Mouse (Mus musculus): ENCODE data around the gene Pip5kl1.

Pip5kl1 gene

DNA sequence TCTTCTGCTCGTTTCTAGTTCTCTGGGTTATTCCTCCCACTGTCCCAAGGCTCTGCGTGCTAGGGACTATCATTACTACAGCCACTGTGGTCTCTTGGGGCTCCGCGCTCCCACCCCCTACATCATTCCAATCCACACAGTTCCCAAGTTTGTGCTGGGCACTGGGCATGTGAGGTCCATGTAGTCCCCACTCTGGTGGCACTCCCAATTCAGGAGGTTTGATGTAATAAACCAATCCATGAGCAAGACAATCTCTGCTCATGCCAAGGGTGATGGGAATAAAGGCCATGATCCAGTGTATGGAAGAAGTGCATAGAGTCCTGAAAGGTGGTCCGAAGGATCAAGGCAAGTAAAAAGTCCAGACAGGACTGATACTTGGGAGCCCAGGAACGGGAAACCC, at the start of gene Pip5kl1:
TSS of gene Pip5kl1 (plus strand) at position 301 of the 400 bp plus-strand sequence.
- in situ Hi-C loops (cut with MboI, MseI) = no loop called here

DNA sequence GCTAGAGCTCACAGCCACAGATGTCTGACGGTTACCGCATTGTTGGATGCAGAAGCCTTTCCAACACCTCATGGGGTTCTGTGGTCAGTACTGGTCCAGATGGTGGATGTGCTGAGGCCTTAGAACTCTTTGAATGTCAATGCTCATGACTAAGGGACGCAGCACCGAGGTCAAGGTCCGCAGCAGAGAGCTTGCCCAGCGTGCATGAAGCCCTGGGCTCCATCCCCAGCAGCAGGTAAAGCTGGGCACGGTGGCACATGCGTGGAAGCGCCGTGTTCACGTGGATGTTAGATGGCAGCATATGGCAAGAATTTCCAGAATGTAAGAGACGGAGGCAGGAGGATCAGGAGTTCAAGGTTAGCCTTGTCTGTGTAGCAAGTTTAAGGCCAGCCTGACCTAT, 48.8 kb upstream of the Pip5kl1 start:
- in situ Hi-C loops (cut with MboI, MseI) = no loop called here

DNA sequence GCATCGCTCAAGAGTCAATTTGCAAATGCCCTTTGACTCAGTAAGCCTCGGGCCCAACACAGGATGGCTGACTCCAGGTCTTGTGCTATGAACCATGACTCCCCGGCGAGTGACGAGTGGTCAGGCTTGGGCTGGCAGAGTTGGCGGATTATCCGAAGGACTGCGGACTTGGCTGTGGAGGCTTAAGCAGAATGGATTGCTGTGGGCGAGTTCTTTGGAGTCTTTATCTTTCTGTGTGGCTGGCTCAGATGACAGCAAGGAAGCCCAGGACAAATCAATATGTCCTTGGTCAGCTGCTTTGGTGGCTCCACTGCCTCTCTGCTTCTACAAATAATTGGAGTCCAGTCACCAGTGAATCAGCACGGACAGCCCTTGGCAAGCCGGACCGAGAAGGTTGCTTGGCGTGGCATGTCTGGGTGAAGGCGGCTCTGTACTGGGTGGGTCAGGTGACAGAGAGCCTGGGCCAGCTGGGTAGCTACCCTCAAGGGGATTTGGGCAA, 47.1 kb upstream of the Pip5kl1 start:
- in situ Hi-C loops (cut with MboI, MseI) = no loop called here

DNA sequence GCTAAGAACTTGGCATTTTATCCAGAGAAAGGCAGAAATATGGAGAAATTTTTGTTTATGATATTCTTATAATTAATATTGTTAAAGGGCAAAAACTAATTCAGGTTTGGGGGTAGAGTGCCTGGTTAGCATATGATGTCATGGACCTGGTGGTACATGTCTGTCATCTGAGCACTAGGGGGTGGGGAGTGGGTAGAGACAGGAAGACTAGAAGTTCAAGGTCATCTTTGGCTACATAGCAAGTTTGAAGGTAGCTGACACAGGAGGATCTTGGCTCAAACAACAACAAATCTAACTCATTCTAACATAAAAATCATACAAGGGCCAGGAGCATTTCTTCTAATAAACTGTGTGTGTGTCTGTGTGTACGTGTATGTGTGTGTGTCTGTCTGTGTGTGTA, 46.3 kb upstream of the Pip5kl1 start:
- in situ Hi-C loops (cut with MboI, MseI) = no loop called here

DNA sequence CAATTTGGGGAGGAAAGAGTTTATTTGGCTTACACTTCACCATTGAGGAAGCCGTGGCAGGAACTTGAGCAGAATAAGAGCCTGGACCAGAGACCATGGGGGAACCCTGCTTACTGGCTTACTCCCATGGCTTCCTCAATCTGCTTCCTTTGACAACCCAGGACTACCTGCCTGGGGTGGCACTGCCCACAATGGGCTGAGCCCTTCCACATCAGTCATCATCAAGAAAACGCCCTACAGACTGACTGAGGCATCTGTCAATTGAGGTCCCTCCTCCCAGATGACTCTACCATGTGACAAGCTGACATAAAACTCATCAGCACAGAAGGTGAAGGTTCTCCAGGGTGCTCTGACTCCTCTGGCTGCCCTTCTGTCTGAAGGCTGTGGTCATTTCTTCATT, 44.1 kb upstream of the Pip5kl1 start:
- in situ Hi-C loops (cut with MboI, MseI) = no loop called here

DNA sequence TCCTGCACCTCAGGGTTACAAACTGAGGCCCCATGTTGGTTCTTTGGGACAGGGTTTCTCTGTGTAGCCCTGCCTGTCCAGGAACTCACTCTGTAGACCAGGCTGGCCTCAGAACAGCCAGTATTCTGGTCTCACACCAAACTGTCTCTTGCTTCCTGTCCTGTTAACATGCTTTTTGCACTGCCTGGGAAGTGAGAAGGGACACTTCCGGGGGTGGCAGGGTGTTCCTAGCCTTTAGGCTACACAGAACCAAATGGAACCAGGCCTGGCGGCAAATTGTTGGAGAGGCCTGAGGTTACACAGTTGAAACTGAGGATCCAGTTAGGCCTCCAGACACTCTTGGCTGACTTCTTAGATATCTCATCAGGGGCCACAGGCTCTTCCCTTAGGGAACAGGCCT, 41.4 kb upstream of the Pip5kl1 start:
- in situ Hi-C loops (cut with MboI, MseI) = no loop called here

DNA sequence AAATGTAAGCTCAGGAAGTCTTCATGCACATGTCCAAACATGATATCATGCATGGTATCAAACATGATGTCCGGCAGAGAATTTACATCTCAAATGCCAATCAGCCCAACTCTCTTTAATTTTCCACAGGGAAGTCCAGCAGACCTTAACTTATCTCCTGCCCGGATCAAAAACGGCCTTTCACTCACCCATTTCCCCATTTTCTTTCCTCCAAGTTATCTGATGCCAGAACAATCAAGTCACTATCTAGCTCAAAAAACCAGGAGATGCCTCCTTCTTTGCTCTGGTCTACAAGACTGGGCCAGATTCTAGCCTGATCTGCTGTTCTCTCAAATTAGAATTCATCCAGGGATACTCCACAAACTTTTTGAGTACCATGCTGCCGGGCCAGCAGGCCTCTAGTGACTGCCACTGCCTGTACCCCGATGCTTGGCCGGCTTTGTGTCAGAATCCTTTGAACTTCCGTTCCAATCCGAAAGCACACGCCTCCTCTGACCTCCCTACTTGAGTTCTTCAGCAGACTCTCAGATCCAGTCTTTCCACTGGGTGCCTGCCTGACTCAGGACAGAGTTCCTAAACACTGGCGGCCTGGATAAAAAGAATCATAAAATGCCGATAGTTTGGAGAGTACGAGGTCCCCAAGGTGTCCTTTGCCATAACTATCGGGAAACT, 40.4 kb upstream of the Pip5kl1 start:
- in situ Hi-C loops (cut with MboI, MseI) = no loop called here

DNA sequence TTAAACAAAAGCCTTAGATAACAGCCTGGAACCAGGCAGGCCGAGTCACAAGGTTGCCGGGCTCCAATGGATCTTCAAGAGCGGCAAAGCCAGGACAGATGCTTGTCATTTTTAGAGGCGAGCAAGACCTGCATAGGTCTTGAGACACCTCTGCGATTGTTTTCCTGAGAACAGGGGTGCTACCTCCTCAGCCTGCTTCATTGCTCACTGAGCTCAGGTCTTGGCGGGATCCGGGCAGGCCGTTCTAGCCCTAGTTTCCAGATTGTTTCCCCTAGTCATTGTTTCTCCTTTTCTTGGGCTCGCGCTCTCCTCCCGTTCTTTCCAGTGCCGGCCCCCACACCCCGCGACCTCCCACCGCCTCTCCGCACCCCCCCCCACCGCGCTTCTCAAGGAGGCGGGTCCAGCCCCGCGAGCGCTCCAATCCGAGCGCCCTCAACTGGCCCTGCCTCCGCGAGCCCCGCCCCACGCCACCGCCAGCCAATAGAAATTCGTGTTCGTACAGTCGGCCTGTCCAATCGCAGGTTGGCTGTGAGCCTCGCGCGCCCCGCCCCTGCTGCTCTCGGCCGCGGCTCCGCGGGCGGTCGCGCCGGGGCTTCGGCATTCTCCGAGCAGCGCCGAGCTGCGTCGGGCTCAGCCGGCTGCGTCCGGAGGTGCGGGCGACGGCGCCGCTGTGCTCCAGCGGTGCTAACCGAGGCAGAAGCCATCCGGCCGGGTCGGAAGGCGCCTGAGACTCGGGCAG, 39.7 kb upstream of the Pip5kl1 start, which contains the start of gene Fam102a:
TSS of gene Fam102a (plus strand) at position 600 of the 739 bp plus-strand sequence.
- in situ Hi-C loops (cut with MboI, MseI) = no loop called here

DNA sequence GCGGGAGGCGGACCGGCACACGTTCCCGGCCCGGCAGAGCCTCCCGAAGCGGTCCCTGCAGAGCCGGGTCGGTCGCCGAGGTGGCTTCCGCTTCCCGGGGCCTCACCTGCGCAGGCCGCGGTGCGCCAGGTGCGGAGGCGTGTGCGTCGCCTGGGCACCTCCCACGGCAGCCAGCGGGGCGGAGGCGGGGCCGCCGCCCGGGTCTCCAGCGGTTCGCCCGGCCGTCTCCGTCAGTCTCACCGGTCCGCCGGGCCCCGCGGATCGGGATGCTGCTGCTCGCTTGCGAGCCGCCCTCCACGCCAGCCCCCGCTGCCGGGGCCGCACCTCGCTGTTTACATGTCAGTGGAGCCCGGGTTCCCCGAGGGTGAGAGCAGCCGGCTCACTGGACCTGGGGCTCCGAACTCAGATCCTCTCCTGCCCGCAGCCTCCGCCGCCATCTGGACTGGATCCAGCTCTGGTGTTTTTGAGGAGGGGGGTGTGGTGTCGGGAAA, 39.1 kb upstream of the Pip5kl1 start:
- in situ Hi-C loops (cut with MboI, MseI) = no loop called here

DNA sequence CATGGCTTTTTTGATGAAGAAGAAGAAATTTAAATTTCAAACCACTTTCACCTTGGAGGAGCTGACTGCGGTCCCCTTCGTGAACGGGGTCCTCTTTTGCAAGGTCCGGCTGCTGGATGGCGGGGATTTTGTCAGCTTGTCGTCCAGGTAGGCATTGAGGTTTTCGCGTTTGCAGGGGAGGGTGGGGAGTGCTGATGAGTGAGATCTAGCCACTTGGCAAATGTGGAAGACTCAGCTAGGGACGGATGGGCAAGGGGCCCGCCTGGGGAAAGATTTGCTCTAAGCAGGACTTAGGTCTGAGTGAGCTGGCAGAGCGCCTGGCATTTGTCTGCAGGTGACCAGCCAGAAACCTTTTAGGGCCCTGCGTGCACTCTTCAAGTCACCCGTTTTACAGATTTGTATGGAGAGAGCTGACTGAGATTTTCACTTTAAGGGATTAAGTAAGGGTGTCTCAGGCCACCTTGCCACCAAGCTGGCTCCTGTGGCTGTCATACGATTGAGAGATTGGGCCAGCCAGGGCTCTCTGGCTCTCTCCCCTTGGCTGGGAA, 38.4 kb upstream of the Pip5kl1 start:
- in situ Hi-C loops (cut with MboI, MseI) = no loop called here

DNA sequence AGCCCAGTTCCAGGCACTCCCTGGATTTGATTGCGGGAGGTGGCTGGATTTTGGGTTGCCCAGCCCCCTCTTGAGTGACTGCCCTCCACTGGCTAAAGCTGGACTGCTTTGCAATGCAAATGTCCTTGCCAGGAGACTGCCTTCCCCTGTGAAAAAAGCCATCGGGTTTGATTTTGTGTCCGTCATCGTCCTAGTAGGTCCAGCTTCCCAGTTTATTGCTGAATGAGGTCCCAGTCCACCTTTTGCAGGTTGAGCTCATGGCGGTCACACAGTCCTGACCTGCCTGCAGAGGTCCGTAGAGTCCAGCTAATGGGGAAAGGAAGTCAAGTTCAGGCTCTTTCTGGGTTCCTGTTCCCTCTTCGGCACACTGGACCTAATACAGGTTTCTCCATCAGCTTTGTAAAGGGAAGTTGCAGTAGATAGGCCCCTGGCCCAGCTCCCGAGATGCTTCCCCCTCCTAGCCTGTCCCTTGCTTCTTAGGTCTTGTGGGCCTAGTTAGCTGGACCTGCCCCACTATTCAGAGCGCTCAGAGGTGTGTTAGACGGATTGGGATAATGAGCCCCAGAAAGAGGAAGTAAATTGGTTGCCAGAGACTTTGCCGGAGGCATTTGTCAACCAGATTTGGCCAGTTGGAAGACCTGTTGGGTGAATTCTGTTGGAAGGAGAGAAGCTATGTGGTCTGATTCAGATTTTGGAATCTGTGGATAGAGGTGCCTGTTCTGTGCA, 37.8 kb upstream of the Pip5kl1 start:
- in situ Hi-C loops (cut with MboI, MseI) = no loop called here

DNA sequence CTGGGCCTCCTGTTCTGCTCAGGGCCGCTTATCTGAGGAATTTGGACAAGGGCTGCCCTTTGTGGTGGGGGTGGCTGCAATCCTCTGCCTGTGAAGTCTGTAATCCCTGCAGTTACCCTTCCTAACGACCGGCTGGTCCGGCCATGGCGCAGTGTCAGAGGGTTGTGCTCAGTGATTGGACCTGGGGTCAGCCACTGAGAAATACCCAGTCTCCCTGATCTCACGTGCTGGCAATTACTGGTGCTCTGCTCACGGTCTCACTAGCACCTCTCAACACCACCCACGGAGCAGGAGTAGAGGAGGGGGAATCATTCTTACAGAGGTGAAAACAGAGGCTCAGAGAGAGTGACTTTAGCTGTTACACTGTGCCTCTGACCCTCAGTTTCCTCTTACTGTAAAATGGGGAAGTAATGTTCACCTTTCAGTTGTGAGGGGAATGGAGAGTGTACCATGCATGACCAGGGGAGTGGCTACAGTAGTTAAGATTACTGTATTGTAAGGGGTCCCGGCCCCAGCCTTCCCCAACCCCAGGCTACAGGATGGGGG, 37.2 kb upstream of the Pip5kl1 start:
- in situ Hi-C loops (cut with MboI, MseI) = no loop called here

DNA sequence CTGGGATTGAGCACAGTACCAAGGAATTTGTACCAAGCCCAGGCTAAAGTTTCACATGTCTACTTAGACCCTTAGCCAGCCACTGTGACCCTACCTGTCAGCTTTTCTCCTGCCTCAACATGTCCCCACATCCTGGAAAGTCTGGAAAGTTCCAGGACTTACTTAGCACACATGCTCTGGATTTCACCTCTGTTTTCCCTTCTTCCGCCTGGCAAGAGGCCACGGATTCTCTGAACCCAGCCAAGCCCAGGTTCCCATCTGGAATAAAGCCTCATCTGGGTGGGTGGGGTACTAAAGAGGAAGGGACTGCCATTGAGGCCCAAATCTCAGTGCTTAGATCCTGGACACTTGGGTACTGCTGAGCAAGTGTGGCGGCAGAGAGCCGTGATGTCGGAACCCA, 36.7 kb upstream of the Pip5kl1 start:
- in situ Hi-C loops (cut with MboI, MseI) = no loop called here

DNA sequence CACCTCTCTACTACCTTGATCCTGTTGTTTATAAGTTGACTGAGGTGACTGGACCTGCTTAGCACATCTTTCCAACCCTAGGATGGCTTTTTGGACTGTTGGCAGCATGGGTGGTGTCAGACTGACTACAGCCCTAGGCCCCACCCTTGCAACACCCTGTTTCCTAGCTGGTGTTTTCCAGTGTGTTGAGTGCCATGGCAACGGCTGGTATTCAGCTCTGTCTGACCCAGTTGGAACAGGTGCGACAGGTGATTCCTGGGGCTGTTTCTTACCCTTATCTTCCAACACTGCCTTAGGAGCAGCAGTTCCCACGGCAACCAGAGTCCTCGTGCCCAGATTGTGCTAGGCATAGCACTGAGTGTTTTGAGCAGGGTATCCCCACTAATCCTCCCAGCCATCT, 36.1 kb upstream of the Pip5kl1 start:
- in situ Hi-C loops (cut with MboI, MseI) = no loop called here

DNA sequence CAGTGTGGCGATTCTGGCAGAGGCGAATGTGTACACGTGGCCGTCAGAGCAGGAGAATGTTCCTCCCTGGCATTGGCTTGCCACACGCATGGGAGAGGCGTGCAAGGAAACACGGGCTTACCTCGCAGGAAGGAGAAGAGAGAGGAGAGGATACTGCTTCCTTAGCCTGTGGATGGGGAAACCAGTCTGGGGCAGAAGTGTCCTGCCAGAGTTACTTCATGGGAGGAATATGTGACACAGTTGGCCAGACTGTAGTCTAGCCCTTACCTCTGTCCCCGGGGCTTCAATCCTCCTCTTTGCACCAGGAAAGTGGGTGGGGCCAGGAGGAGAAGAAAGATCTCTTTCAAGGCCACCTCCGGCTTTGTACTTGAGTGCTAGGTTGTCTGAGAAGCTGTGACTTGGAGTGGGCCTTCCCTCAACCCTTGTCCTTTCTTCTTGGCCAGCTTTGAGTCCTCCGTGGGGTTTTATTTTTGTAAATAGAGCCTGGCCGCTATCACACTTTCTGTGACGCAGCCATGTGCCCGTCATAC, 35.1 kb upstream of the Pip5kl1 start:
- in situ Hi-C loops (cut with MboI, MseI) = no loop called here

DNA sequence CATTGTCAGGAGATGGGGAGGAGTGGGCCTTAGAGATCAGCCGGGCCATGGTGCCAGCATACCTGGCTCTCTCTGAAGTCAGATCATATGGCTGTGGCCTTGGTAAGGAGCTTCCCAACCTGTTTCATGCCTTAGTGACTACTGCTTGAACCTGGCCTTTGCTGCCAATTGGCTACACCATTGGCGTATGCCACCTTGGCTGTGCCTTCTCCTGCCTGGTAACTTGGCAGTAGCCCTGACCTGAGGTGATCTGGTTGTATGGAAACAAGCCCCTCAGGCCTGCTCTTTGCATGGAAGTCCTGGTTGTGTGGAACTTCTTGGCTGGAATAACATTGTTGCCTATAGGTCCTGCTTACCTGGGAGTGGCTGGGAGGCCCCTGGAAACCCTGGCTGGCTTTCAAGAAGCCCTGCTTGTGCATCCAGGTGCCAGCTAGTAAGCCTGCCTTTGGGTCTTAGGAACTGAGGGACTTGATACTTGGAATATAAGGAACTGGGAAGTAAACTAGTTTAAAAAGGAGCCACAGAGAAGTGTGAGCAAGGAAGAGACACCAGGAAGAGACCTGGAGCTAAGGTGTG, 33.2 kb upstream of the Pip5kl1 start:
- in situ Hi-C loops (cut with MboI, MseI) = loop anchor here (10.0 kb wide), 1 partner anchor 457 kb away; the partner anchor contains the start of gene Fam78a

DNA sequence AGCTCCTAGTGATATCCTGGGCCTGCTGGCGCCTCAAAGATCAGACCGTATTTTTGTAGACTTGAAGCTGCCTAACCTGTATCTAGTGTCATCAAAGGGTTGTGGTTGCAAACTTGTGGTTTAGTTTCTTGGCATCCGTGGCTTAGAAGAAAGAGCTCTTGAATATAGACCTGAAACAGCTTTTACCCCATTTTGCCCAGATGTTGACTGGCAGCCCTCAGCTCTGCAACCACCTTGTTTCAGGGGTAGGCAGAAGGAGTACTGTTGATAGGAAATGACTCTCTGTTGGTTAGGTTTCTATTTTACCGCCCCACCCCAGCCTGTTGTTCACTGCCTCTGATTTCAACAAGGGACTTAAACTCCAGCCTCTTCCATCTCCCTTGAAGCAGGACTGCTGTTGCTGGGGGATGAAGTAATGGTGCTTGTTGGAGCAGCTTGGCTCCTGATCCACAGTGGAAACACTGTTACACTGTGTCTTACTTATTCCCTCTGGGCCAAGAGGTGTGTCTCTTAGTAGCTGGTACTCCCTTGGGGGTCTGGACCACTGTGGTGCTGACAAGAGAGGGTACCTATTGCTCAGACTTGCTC, 32.5 kb upstream of the Pip5kl1 start:
- in situ Hi-C loops (cut with MboI, MseI) = loop anchor here (10.0 kb wide), 1 partner anchor 457 kb away; the partner anchor contains the start of gene Fam78a

DNA sequence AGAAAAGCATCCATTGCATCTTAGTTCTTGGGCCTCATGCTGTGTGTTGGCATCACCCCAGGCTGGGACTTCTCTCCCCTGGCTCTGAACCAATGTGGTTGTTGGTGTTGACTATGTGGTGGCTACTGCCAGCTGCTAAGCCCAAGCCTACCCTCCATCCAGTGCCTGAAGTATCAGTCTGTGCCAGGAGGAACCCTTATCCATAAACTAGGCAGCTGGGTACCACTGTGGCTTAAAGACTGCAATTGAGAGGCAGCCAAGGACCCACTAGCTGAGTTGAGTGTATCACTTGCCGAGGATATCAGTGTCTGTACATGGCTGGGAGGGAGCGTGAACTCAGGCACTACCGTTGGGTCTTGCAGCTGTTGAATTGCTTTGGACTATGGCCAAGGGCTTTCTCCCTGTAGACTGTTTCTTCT, 31.6 kb upstream of the Pip5kl1 start:
- in situ Hi-C loops (cut with MboI, MseI) = loop anchor here (10.0 kb wide), 1 partner anchor 458 kb away; the partner anchor contains the start of gene Fam78a

DNA sequence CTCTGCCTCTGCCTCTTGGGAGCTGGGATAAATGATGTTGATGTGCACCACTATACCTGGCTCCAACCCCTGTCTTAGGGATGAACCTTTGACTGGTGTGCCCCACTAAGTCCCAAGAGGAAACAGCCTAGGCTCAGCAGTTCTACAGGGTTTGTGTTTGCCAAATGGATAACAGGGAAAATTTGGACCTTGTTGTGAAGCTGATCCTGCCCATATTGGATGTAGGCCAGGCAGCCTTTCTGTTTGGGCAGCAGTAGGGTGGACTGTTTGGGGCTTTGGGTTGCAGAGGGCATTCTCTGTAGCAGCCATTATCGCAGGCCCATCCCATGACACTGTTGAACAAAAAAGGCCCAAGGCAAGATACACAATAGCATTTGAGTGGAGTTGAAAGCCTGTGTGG, 27.6 kb upstream of the Pip5kl1 start:
- in situ Hi-C loops (cut with MboI, MseI) = loop anchor here (10.0 kb wide), 1 partner anchor 462 kb away; the partner anchor contains the start of gene Fam78a

DNA sequence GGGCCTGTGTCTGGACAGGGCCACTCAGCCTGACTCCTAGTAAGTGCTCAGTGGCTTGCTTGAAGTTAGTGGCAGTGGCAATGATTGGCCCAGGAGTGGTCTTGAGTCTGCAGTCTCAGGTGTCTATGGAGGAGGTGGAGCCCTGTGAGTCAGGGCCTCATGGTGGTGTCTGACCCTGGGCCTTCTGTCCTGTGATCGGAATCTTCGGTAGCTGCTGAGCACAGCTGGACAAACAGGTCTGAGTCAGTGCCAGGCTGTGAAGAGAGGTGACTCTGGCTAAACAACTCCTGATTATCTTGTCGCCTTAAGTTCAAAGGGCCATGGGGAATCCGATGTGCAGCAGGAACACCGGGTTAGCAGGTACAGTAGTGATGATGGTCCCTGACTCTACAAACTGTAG, 27.2 kb upstream of the Pip5kl1 start:
- in situ Hi-C loops (cut with MboI, MseI) = loop anchor here (10.0 kb wide), 1 partner anchor 463 kb away; the partner anchor contains the start of gene Fam78a
